Mouse (Mus musculus): Measurements from ENCODE around the gene Kif17.
"Not testable (repeated sequence)": the region's sequence is repeated elsewhere in the genome, so short reads cannot be mapped to it uniquely, and the experiment has no call there.

Gene Kif17

GRCm38 (mm10) chr4:138315781-138316180, 65.5 kb downstream of the Kif17 start:
- peak; percentile 16 for DNase-seq

GRCm38 (mm10) chr4:138316369-138316768, 66.1 kb downstream of the Kif17 start:
- DNase-seq = no peak

- peak; percentile 65 for DNase-seq
Measured at GRCm38 (mm10) chr4:138318509-138319266, 68.5 kb downstream of the Kif17 start.

- peak; percentile 88 for DNase-seq
Measured at GRCm38 (mm10) chr4:138319508-138319907, 69.3 kb downstream of the Kif17 start.

- no peak for DNase-seq
Measured at GRCm38 (mm10) chr4:138320711-138321110, 70.5 kb downstream of the Kif17 start.

GRCm38 (mm10) chr4:138321488-138321887, 71.3 kb downstream of the Kif17 start:
- DNase-seq = no peak

GRCm38 (mm10) chr4:138322692-138323091, 72.5 kb downstream of the Kif17 start:
- no peak for DNase-seq

- no peak for DNase-seq
Measured at GRCm38 (mm10) chr4:138323753-138324152, 73.5 kb downstream of the Kif17 start.

- no peak for DNase-seq
Measured at GRCm38 (mm10) chr4:138324451-138324850, 74.2 kb downstream of the Kif17 start.

GRCm38 (mm10) chr4:138325466-138326076, 75.3 kb downstream of the Kif17 start:
- peak; percentile 98 for DNase-seq

- peak; percentile 93 for DNase-seq
Measured at GRCm38 (mm10) chr4:138326077-138326695, 76.0 kb downstream of the Kif17 start, which contains the start of gene Pink1. Pink1 (minus strand) TSS chr4:138326307.

- DNase-seq = not testable (repeated sequence)
Measured at GRCm38 (mm10) chr4:138327155-138327554, 76.9 kb downstream of the Kif17 start.

- DNase-seq = no peak
Measured at GRCm38 (mm10) chr4:138327891-138328470, 77.7 kb downstream of the Kif17 start.

- no peak for DNase-seq
Measured at GRCm38 (mm10) chr4:138330264-138330671, 80.0 kb downstream of the Kif17 start.

GRCm38 (mm10) chr4:138331647-138332046, 81.4 kb downstream of the Kif17 start:
- DNase-seq = no peak

GRCm38 (mm10) chr4:138333135-138333534, 82.9 kb downstream of the Kif17 start:
- DNase-seq = no peak

- DNase-seq = no peak
Measured at GRCm38 (mm10) chr4:138335036-138335435, 84.8 kb downstream of the Kif17 start.

GRCm38 (mm10) chr4:138335648-138336047, 85.4 kb downstream of the Kif17 start:
- no peak for DNase-seq

- no peak for DNase-seq
Measured at GRCm38 (mm10) chr4:138336876-138337275, 86.6 kb downstream of the Kif17 start.

- DNase-seq = no peak
Measured at GRCm38 (mm10) chr4:138337341-138337740, 87.1 kb downstream of the Kif17 start.

- peak; percentile 66 for DNase-seq
Measured at GRCm38 (mm10) chr4:138339963-138340362, 89.7 kb downstream of the Kif17 start.

GRCm38 (mm10) chr4:138341393-138341792, 91.2 kb downstream of the Kif17 start:
- DNase-seq = no peak

- DNase-seq = no peak
Measured at GRCm38 (mm10) chr4:138342048-138342447, 91.8 kb downstream of the Kif17 start.

- DNase-seq = no peak
Measured at GRCm38 (mm10) chr4:138342778-138343177, 92.5 kb downstream of the Kif17 start.

All from lung, postnatal 14 days (tissue).